Mouse (Mus musculus) hindbrain, postnatal 0 days (tissue): ENCODE measurements around the gene Cd7. TPM values are rescaled to one million over a fixed set of nuclear protein-coding genes. Genes with fewer than 3 reads are reported as not detected.

Experiments used
- ATAC-seq: fragments of 200-750 bp; cut with Nextera tagmentation; 2 replicates; pipeline ENCODE4 v1.8.0; 2017; ENCODE audit warnings: mild to moderate bottlenecking, moderate TSS enrichment, moderate library complexity
- DNase-seq: peaks from one replicate; pipeline ENCODE4 v3.0.0-alpha.2; 2015; ENCODE audit warnings: low spot score
- H3K27ac ChIP-seq: fragments of 300-500 bp; sonication (generic); 2 replicates; pipeline ENCODE4 v1.5.1; 2014; ENCODE audit warnings: mild to moderate bottlenecking
- H3K27me3 ChIP-seq: fragments of 300-500 bp; sonication (generic); 2 replicates; pipeline ENCODE4 v1.6.1; 2014; ENCODE audit warnings: low read length, mixed read lengths; ENCODE audit not compliant: insufficient read depth
- H3K36me3 ChIP-seq: fragments of 300-500 bp; sonication (generic); 2 replicates; pipeline ENCODE4 v1.6.1; 2014; ENCODE audit warnings: low read length, mixed read lengths; ENCODE audit not compliant: insufficient read depth
- H3K4me1 ChIP-seq: fragments of 300-500 bp; sonication (generic); 2 replicates; pipeline ENCODE4 v1.6.1; 2014; ENCODE audit warnings: antibody characterized with exemption, low read length, mixed read lengths; ENCODE audit not compliant: insufficient read depth
- H3K4me2 ChIP-seq: fragments of 300-500 bp; sonication (generic); 2 replicates; pipeline ENCODE4 v1.6.1; 2014; ENCODE audit warnings: low read depth, mild to moderate bottlenecking, low read length, moderate library complexity, mixed read lengths
- H3K4me3 ChIP-seq: fragments of 300-500 bp; sonication (generic); 2 replicates; pipeline ENCODE4 v1.5.1; 2014; ENCODE audit warnings: low read length
- H3K9ac ChIP-seq: fragments of 300-500 bp; sonication (generic); replicated peaks from 2 replicates; pipeline ENCODE4 v1.6.1; 2014; ENCODE audit warnings: mild to moderate bottlenecking, low read length, moderate library complexity, mixed read lengths
- H3K9me3 ChIP-seq: fragments of 300-500 bp; sonication (generic); 2 replicates; pipeline ENCODE4 v1.6.1; 2016; ENCODE audit warnings: low read length, mixed read lengths
- CTCF ChIP-seq: IDR thresholded peaks from 2 replicates; pipeline ENCODE4 v1.5.1; 2016; ENCODE audit warnings: antibody characterized with exemption, control low read depth, low read depth
- WGBS: fragments of 180-500 bp; shearing (Covaris S2); extraction: QIAGEN DNeasy Blood & Tissue Kit; methylation state at CpG from one replicate; pipeline ENCODE4 v1.1.7; 2014; 5-methylcytosine and 5-hydroxymethylcytosine counted together
- polyA plus RNA-seq: library from polyadenylated mRNA; unstranded; fragments of >200 nt; fragmentation: Nextera tagmentation; extraction: Ambion mirVana; gene quantifications from 2 replicates; pipeline ENCODE4 v1.2.1, GENCODE M21; 2015
- total RNA-seq: library from RNA; depleted of rRNA; stranded (reverse); fragments of >200 nt; gene quantifications from 2 replicates; pipeline ENCODE4 v1.2.3, GENCODE M21; 2014

Gene Cd7
- total and polyA plus RNA-seq, 2 experiments from 2014 or later, result not detected

GRCm38 (mm10) chr11:121059471-121059870 lies 20.3 kb upstream of the Cd7 start:
- H3K9me3 ChIP-seq, result no peaks in the 10 kb centered on the region
- no peak overlapping the region for H3K4me3 ChIP-seq
- WGBS, result 91% methylated on average over 4 of the region's 4 CpGs
- no peaks in the 10 kb centered on the region for H3K4me1 ChIP-seq
- no peak for DNase-seq
- TF ChIP-seq CTCF, result no peak
- no peaks in the 10 kb centered on the region for H3K27me3 ChIP-seq
- no peak overlapping the region for H3K9ac ChIP-seq
- no peaks in the 10 kb centered on the region for H3K36me3 ChIP-seq
- ATAC-seq, result no peak
- no peak overlapping the region for H3K4me2 ChIP-seq
- H3K27ac ChIP-seq, result no peak overlapping the region

GRCm38 (mm10) chr11:121058956-121059355 lies 19.7 kb upstream of the Cd7 start:
- WGBS, result 92% methylated on average over 4 of the region's 4 CpGs
- Histone ChIP-seq H3K36me3 (no peaks in the 10 kb centered on the region), H3K4me2 (no peak overlapping the region), H3K9me3 (no peaks in the 10 kb centered on the region), H3K9ac (no peak overlapping the region), H3K4me3 (no peak overlapping the region), H3K27ac (no peak overlapping the region), H3K4me1 (no peaks in the 10 kb centered on the region), H3K27me3 (no peaks in the 10 kb centered on the region)
- DNase-seq (no peak), ATAC-seq (no peak)
- TF ChIP-seq CTCF, result no peak

GRCm38 (mm10) chr11:121058122-121058521 lies 18.9 kb upstream of the Cd7 start:
- WGBS, result 78% methylated on average over 5 of the region's 5 CpGs
- Histone ChIP-seq H3K9ac (no peak overlapping the region), H3K4me1 (no peaks in the 10 kb centered on the region), H3K9me3 (no peaks in the 10 kb centered on the region), H3K4me3 (no peak overlapping the region), H3K27me3 (no peaks in the 10 kb centered on the region), H3K4me2 (no peak overlapping the region), H3K27ac (no peak overlapping the region), H3K36me3 (no peaks in the 10 kb centered on the region)
- no peak for DNase-seq
- TF ChIP-seq CTCF, result no peak
- ATAC-seq, result no peak

GRCm38 (mm10) chr11:121056536-121057236 lies 17.5 kb upstream of the Cd7 start:
- ATAC-seq (no peak), DNase-seq (no peak)
- no peak overlapping the region for H3K4me3 ChIP-seq
- H3K27ac ChIP-seq, result no peak overlapping the region
- H3K9me3 ChIP-seq, result no peaks in the 10 kb centered on the region
- H3K4me2 ChIP-seq, result no peak overlapping the region
- TF ChIP-seq CTCF, result no peak
- no peaks in the 10 kb centered on the region for H3K4me1 ChIP-seq
- H3K27me3 ChIP-seq, result no peaks in the 10 kb centered on the region
- no peak overlapping the region for H3K9ac ChIP-seq
- no peaks in the 10 kb centered on the region for H3K36me3 ChIP-seq
- 75% methylated on average over 7 of the region's 7 CpGs for WGBS

- no peaks in the 10 kb centered on the region for H3K36me3 ChIP-seq
- TF ChIP-seq CTCF, result peak; percentile 99
- H3K27me3 ChIP-seq, result no peaks in the 10 kb centered on the region
- H3K9ac ChIP-seq, result no peak overlapping the region
- WGBS, result 14% methylated on average over 8 of the region's 8 CpGs
- no peaks in the 10 kb centered on the region for H3K4me1 ChIP-seq
- no peaks in the 10 kb centered on the region for H3K9me3 ChIP-seq
- ATAC-seq (peak; percentile 70; the same call in 1 of the 2 replicates), DNase-seq (peak; percentile 86)
- no peak overlapping the region for H3K27ac ChIP-seq
- H3K4me2 ChIP-seq, result no peak overlapping the region
- no peak overlapping the region for H3K4me3 ChIP-seq
Observed at GRCm38 (mm10) chr11:121053536-121053935, 14.3 kb upstream of the Cd7 start.

- Histone ChIP-seq H3K36me3 (no peaks in the 10 kb centered on the region), H3K27me3 (no peaks in the 10 kb centered on the region), H3K4me3 (no peak overlapping the region), H3K4me2 (no peak overlapping the region), H3K9ac (no peak overlapping the region), H3K4me1 (no peaks in the 10 kb centered on the region), H3K9me3 (no peaks in the 10 kb centered on the region), H3K27ac (no peak overlapping the region)
- WGBS, result 67% methylated on average over 4 of the region's 4 CpGs
- no peak for DNase-seq
- ATAC-seq, result no peak
- no peak for TF ChIP-seq CTCF
Observed at GRCm38 (mm10) chr11:121052387-121052786, 13.2 kb upstream of the Cd7 start.

- Histone ChIP-seq H3K4me2 (no peak overlapping the region), H3K9me3 (no peaks in the 10 kb centered on the region), H3K27ac (no peak overlapping the region), H3K9ac (no peak overlapping the region), H3K4me3 (no peak overlapping the region), H3K4me1 (no peaks in the 10 kb centered on the region), H3K36me3 (no peaks in the 10 kb centered on the region), H3K27me3 (no peaks in the 10 kb centered on the region)
- no peak for ATAC-seq
- TF ChIP-seq CTCF, result no peak
- 71% methylated on average over 1 of the region's 1 CpGs for WGBS
- DNase-seq, result no peak
Observed at GRCm38 (mm10) chr11:121051793-121052192, 12.6 kb upstream of the Cd7 start.
